Mouse (Mus musculus) stomach, embryonic 14.5 days (tissue): ENCODE data around the gene Zdhhc22. TPM values are rescaled to one million over a fixed set of nuclear protein-coding genes. Genes with fewer than 3 reads are reported as not detected.
A peak's percentile ranks its signal among the peaks of the same experiment; 100 is the strongest.

Experiments
- ATAC-seq: fragments of 200-750 bp; cut with Nextera tagmentation; 2 replicates; pipeline ENCODE4 v1.8.0; 2017; ENCODE audit warnings: low read depth, moderate TSS enrichment; ENCODE audit not compliant: insufficient number of reproducible peaks, insufficient read depth, low FRiP score
- H3K27ac ChIP-seq: fragments of 300-500 bp; sonication (generic); 2 replicates; pipeline ENCODE4 v1.5.1; 2014; ENCODE audit warnings: mild to moderate bottlenecking, low read length, moderate library complexity, mixed read lengths
- H3K27me3 ChIP-seq: fragments of 300-500 bp; sonication (generic); 2 replicates; pipeline ENCODE4 v1.6.1; 2014; ENCODE audit warnings: low read length, control low read depth, mixed read lengths; ENCODE audit not compliant: control insufficient read depth, insufficient read depth
- H3K36me3 ChIP-seq: fragments of 300-500 bp; sonication (generic); 2 replicates; pipeline ENCODE4 v1.6.1; 2014; ENCODE audit warnings: mild to moderate bottlenecking, control low read depth, low read length, moderate library complexity, mixed read lengths; ENCODE audit not compliant: control insufficient read depth, insufficient read depth
- H3K4me1 ChIP-seq: fragments of 300-500 bp; sonication (generic); 2 replicates; pipeline ENCODE4 v1.6.1; 2014; ENCODE audit warnings: low read length, control low read depth, mixed read lengths; ENCODE audit not compliant: control insufficient read depth, insufficient read depth
- H3K4me2 ChIP-seq: fragments of 300-500 bp; sonication (generic); replicated peaks from 2 replicates; pipeline ENCODE4 v1.6.1; 2014; ENCODE audit warnings: low read depth, low read length, control low read depth
- H3K4me3 ChIP-seq: fragments of 300-500 bp; sonication (generic); 2 replicates; pipeline ENCODE4 v1.5.1; 2014; ENCODE audit warnings: low read depth, low read length, control low read depth
- H3K9ac ChIP-seq: fragments of 300-500 bp; sonication (generic); replicated peaks from 2 replicates; pipeline ENCODE4 v1.6.1; 2014; ENCODE audit warnings: low read depth, mild to moderate bottlenecking, control low read depth, low read length, moderate library complexity, mixed read lengths
- H3K9me3 ChIP-seq: fragments of 300-500 bp; sonication (generic); 2 replicates; pipeline ENCODE4 v1.6.1; 2016; ENCODE audit warnings: low read depth, low read length, control low read depth; ENCODE audit not compliant: control insufficient read depth
- WGBS: fragments of 180-500 bp; shearing (Covaris S2); extraction: QIAGEN DNeasy Blood & Tissue Kit; methylation state at CpG from one replicate; pipeline ENCODE4 v1.1.7; 2014; 5-methylcytosine and 5-hydroxymethylcytosine counted together
- polyA plus RNA-seq: library from polyadenylated mRNA; unstranded; fragments of >200 nt; fragmentation: Nextera tagmentation; extraction: Ambion mirVana; gene quantifications from 2 replicates; pipeline ENCODE4 v1.2.1, GENCODE M21; 2014

The Zdhhc22 gene
- polyA plus RNA-seq: 0.32 and 0.61 TPM in 2 replicates

DNA sequence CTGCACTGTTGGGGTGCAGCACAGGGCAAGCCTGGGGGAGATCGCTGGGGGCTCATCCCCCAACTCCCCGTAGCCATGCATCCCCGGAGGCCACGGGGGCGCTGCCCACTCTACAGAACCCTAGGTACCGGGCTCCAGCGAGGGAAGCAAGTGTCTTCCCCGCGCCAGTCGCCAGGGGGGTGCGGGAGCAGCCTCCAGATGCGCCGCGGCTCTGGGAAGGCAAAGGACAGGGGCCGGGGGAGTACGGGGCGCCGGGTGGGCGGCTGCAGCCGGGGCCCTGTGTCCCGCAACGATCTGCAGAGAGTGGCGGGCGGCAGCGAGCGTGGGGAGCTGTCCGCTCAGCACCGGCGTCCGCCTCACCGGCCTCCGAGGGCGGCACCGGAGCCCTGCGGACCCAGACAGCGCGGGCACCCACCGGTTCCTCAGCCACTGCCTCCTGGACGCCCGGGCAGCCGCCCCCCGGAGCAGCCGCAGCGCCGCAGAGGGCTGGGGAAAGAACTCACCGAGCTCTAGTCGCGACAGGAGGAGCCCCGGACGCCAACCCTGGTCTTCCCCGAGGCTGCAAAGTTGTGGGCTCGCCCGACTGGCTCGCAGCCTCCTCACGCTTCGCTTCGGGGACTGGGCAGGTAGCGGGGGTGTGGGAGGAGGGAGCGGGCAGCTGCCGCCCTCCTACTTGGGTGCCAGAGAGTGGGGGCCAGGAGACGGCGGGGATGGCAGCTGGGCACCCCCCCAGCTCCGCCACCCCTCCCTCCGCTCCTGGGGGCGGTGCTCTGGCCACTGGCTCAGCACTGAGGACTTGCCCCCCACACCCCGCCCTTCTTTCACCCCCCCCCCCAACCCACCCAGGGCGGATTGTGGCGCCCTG, at the start of gene Zdhhc22:
Gene Zdhhc22 (minus strand): TSS at position 541 of the 865 bp plus-strand sequence.
- peak; percentile 73; the same call in 1 of the 2 replicates for ATAC-seq
- Histone ChIP-seq H3K27ac (no peak within 1 kb of the TSS), H3K9me3 (no peaks in the 10 kb centered on the region), H3K4me3 (peak within 1 kb of the TSS; percentile 22), H3K27me3 (peaks cover 40% of the 10 kb centered on the region), H3K9ac (no peak within 1 kb of the TSS), H3K36me3 (no peaks in the 10 kb centered on the region), H3K4me2 (peak within 1 kb of the TSS; percentile 40), H3K4me1 (0 out of 2 replicates have a peak, but pooled peaks cover 3% of the 10 kb centered on the region)
- WGBS: 2% methylated on average over 67 of the region's 68 CpGs

DNA sequence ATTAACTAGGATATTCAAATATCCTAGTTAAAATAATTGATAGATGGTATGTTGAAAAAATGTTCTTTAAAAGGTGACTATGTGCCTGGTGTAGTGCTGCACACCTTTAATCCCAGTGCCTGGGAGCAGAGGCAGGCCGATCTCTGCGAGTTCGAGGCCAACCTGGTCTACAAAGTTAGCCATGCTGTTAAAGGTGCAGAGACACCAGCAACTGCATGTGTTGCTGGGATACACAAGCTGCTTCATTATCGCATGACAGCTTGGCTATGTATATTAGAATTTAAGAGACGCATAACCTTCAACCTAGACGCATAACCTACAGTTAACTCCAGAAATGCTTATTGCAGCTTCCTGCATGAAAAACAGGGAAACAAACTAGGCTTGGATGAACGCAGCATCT, 46.4 kb upstream of the Zdhhc22 start:
- Histone ChIP-seq H3K4me3 (no peak overlapping the region), H3K4me2 (no peak overlapping the region), H3K9me3 (no peaks in the 10 kb centered on the region), H3K27me3 (no peaks in the 10 kb centered on the region), H3K27ac (no peak overlapping the region), H3K9ac (no peak overlapping the region), H3K36me3 (no peaks in the 10 kb centered on the region), H3K4me1 (no peaks in the 10 kb centered on the region)
- no peak for ATAC-seq
- 91% methylated on average over 7 of the region's 7 CpGs for WGBS

- H3K27me3 ChIP-seq: no peaks in the 10 kb centered on the region; the same call in 1 of the 2 replicates
- 74% methylated on average over 5 of the region's 5 CpGs for WGBS
- ATAC-seq: no peak
Observed at GRCm38 (mm10) chr12:87031163-87031763, 41.0 kb upstream of the Zdhhc22 start.

DNA sequence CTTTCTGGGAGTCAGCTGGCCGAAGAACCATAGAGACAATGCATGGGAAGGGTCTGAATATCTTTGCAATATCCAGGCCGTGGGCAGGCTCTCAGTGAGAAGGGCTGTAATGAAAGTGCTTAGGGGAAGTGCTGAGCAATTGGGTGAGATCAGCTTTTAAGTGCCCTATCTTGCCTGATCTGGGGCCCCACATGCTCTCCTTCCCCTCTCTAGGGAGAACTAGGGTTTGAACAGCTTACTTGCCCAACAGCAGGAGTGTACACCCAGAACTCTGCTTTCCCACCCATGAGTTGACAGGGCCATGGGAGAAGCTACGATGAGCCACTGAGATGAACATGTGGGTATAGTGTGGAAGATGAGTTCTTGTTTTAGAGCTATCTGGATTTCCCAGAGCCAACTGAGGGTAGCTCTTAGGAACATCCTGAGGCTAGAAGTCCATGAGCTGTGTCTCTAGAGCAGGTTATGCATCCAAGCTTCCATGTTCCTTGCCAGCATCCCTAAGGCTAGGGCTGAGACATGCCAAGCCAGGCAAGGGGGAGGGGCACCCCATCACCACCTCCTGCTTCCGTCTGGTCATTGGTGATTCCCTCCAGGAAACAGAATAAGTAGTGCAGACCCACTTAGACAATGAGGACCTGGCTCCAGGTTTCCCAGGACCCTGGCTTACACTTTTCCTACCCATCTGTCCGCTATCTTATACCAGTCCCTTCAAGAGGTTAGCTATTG, 39.2 kb upstream of the Zdhhc22 start:
- WGBS: 70% methylated on average over 5 of the region's 5 CpGs

More at GRCm38 (mm10) chr12:87031163-87031763, 41.0 kb upstream of the Zdhhc22 start:
- Histone ChIP-seq H3K4me2 (no peak overlapping the region), H3K36me3 (no peaks in the 10 kb centered on the region), H3K9me3 (no peaks in the 10 kb centered on the region), H3K27ac (no peak overlapping the region), H3K4me3 (no peak overlapping the region), H3K9ac (no peak overlapping the region), H3K4me1 (no peaks in the 10 kb centered on the region)

GRCm38 (mm10) chr12:87028068-87028467, 37.8 kb upstream of the Zdhhc22 start:
- no peak overlapping the region for H3K4me2 ChIP-seq
- no peaks in the 10 kb centered on the region for H3K36me3 ChIP-seq
- no peak for ATAC-seq
- H3K4me3 ChIP-seq: no peak overlapping the region
- WGBS: 71% methylated on average over 2 of the region's 2 CpGs
- H3K9me3 ChIP-seq: no peaks in the 10 kb centered on the region
- H3K4me1 ChIP-seq: no peaks in the 10 kb centered on the region
- no peak overlapping the region for H3K9ac ChIP-seq
- H3K27me3 ChIP-seq: no peaks in the 10 kb centered on the region; the same call in 1 of the 2 replicates
- no peak overlapping the region for H3K27ac ChIP-seq

More for the DNA sequence above, 39.2 kb upstream of the Zdhhc22 start:
- Histone ChIP-seq H3K9me3 (no peaks in the 10 kb centered on the region), H3K4me3 (no peak overlapping the region), H3K27ac (no peak overlapping the region), H3K4me1 (no peaks in the 10 kb centered on the region), H3K9ac (no peak overlapping the region), H3K4me2 (no peak overlapping the region), H3K27me3 (no peaks in the 10 kb centered on the region; the same call in 1 of the 2 replicates), H3K36me3 (no peaks in the 10 kb centered on the region)
- no peak for ATAC-seq

GRCm38 (mm10) chr12:87027391-87027790, 37.2 kb upstream of the Zdhhc22 start:
- no peak overlapping the region for H3K27ac ChIP-seq
- WGBS: 48% methylated on average over 5 of the region's 5 CpGs
- no peak overlapping the region for H3K4me3 ChIP-seq

DNA sequence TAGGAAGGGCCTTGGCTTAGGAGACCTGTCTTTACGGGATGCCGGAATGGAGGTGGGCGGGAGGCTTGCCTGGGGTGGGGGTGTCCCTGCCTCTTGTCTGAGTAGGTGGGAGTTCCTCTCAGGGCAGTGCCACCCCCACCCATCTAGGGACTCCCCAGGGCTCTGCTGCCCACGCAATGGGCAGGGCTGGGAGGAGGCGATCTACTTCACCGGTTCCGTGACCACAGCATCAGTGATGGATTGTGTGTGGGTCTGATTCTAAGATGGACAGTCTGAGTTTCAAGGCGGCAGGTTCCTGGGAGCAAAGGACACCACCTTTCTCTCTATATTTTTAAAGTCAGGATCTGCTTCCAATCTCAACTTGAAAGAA, 36.6 kb upstream of the Zdhhc22 start:
- Histone ChIP-seq H3K9ac (no peak overlapping the region), H3K9me3 (no peaks in the 10 kb centered on the region), H3K36me3 (no peaks in the 10 kb centered on the region), H3K4me3 (peak overlapping the region; percentile 15; the same call in 1 of the 2 replicates), H3K4me1 (no peaks in the 10 kb centered on the region), H3K27ac (no peak overlapping the region), H3K27me3 (no peaks in the 10 kb centered on the region; the same call in 1 of the 2 replicates), H3K4me2 (peak overlapping the region; percentile 35)
- no peak for ATAC-seq
- WGBS: 10% methylated on average over 8 of the region's 8 CpGs

More at GRCm38 (mm10) chr12:87027391-87027790, 37.2 kb upstream of the Zdhhc22 start:
- Histone ChIP-seq H3K9me3 (no peaks in the 10 kb centered on the region), H3K36me3 (no peaks in the 10 kb centered on the region), H3K9ac (no peak overlapping the region), H3K4me1 (no peaks in the 10 kb centered on the region), H3K4me2 (no peak overlapping the region), H3K27me3 (no peaks in the 10 kb centered on the region; the same call in 1 of the 2 replicates)
- ATAC-seq: no peak
